Mouse (Mus musculus): Measurements from ENCODE around the gene Proz. TPM values are rescaled to one million over a fixed set of nuclear protein-coding genes. Genes with fewer than 3 reads are reported as not detected.

Gene Proz
- polyA plus RNA-seq, 1 experiment: 1.0 TPM

- WGBS: 76% methylated on average over 10 of the region's 10 CpGs
- Histone ChIP-seq H3K36me3 (ENCODE audit: control insufficient read depth, insufficient read depth, low read length) (no peaks in the 10 kb centered on the region), H3K27ac (ENCODE audit: control insufficient read depth, insufficient read depth, low read length) (no peak overlapping the region), H3K27me3 (ENCODE audit: control insufficient read depth, insufficient read depth, low read length) (no peaks in the 10 kb centered on the region), H3K4me3 (ENCODE audit: control insufficient read depth, insufficient read depth, low read length) (no peak overlapping the region), H3K4me1 (replicated peaks; ENCODE audit: control insufficient read depth, insufficient read depth, low read length) (no peaks in the 10 kb centered on the region)
- TF ChIP-seq POLR2A (IDR thresholded peaks at IDR 0.05; ENCODE audit: control insufficient read depth, extremely low read depth, insufficient read depth, low read length, poor library complexity): no peak
- DNase-seq: no peak
Measured at GRCm38 (mm10) chr8:13036346-13036812, 24.3 kb upstream of the Proz start.

- Histone ChIP-seq H3K4me3 (ENCODE audit: control insufficient read depth, insufficient read depth, low read length) (no peak within 1 kb of the TSS), H3K4me1 (replicated peaks; ENCODE audit: control insufficient read depth, insufficient read depth, low read length) (no peaks in the 10 kb centered on the region), H3K36me3 (ENCODE audit: control insufficient read depth, insufficient read depth, low read length) (no peaks in the 10 kb centered on the region), H3K27ac (ENCODE audit: control insufficient read depth, insufficient read depth, low read length) (no peak within 1 kb of the TSS), H3K27me3 (ENCODE audit: control insufficient read depth, insufficient read depth, low read length) (no peaks in the 10 kb centered on the region)
- DNase-seq: no peak
- TF ChIP-seq CTCF (IDR thresholded peaks at IDR 0.05; ENCODE audit: borderline replicate concordance, control insufficient read depth, extremely low read depth, insufficient read depth, low read length, poor library complexity) (no peak), POLR2A (IDR thresholded peaks at IDR 0.05; ENCODE audit: control insufficient read depth, extremely low read depth, insufficient read depth, low read length, poor library complexity) (no peak)
- WGBS: 92% methylated on average over 7 of the region's 7 CpGs
Measured at GRCm38 (mm10) chr8:13037015-13037414, 23.7 kb upstream of the Proz start, which contains the start of gene F10. Gene F10, plus strand, starts transcription at chr8:13037308.

DNA sequence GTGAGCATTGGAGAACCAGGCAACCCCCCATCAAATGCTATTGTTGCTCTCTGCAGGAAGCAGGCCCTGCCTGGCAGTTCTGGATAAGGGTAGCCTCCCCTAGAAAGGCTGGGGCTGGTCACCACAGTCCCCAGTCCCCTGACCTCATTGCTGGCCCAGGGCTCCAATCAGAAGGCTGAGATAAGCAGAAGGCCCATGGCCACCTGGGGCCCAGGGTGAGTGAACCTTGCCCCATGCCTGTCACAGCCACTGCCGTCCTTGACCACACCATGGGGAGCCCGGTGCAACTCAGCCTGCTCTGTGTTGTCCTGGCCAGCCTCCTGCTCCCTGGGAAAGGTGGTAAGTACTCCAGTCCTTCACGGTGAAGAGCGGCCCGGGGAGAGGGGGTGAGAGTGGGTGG is 23.1 kb upstream of the Proz start:
- H3K4me3 ChIP-seq (ENCODE audit: control insufficient read depth, insufficient read depth, low read length): no peak overlapping the region
- 91% methylated on average over 5 of the region's 5 CpGs for WGBS
- no peaks in the 10 kb centered on the region for H3K36me3 ChIP-seq (ENCODE audit: control insufficient read depth, insufficient read depth, low read length)
- DNase-seq: no peak
- H3K27me3 ChIP-seq (ENCODE audit: control insufficient read depth, insufficient read depth, low read length): no peaks in the 10 kb centered on the region
- H3K4me1 ChIP-seq (replicated peaks; ENCODE audit: control insufficient read depth, insufficient read depth, low read length): no peaks in the 10 kb centered on the region
- no peak for TF ChIP-seq CTCF (IDR thresholded peaks at IDR 0.05; ENCODE audit: borderline replicate concordance, control insufficient read depth, extremely low read depth, insufficient read depth, low read length, poor library complexity)
- TF ChIP-seq POLR2A (IDR thresholded peaks at IDR 0.05; ENCODE audit: control insufficient read depth, extremely low read depth, insufficient read depth, low read length, poor library complexity): no peak
- H3K27ac ChIP-seq (ENCODE audit: control insufficient read depth, insufficient read depth, low read length): no peak overlapping the region

DNA sequence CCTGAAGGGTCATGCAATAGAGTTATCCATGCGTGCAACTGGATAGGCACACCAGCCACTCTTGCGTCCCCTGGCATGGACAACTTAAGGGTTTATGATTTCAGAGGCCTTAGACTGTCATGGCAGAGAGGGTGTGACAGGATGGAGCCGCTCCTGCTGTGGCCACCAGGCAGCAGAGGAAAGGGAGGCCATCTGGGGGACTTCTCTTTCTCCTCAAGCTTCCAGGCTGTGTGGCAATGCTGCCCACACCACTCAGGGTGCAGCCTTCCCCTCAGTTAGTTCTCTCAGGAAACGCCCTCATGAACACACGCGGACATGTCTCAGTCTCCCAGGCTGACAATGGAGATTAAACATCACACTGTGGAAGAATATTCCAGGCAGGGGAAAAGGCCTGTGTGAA is 21.7 kb upstream of the Proz start:
- Histone ChIP-seq H3K27me3 (ENCODE audit: control insufficient read depth, insufficient read depth, low read length) (no peaks in the 10 kb centered on the region), H3K27ac (ENCODE audit: control insufficient read depth, insufficient read depth, low read length) (no peak overlapping the region), H3K4me3 (ENCODE audit: control insufficient read depth, insufficient read depth, low read length) (no peak overlapping the region), H3K4me1 (replicated peaks; ENCODE audit: control insufficient read depth, insufficient read depth, low read length) (no peaks in the 10 kb centered on the region), H3K36me3 (ENCODE audit: control insufficient read depth, insufficient read depth, low read length) (no peaks in the 10 kb centered on the region)
- TF ChIP-seq POLR2A (IDR thresholded peaks at IDR 0.05; ENCODE audit: control insufficient read depth, extremely low read depth, insufficient read depth, low read length, poor library complexity) (no peak), CTCF (IDR thresholded peaks at IDR 0.05; ENCODE audit: borderline replicate concordance, control insufficient read depth, extremely low read depth, insufficient read depth, low read length, poor library complexity) (no peak)
- WGBS: 59% methylated on average over 6 of the region's 6 CpGs
- DNase-seq: no peak

- Histone ChIP-seq H3K36me3 (ENCODE audit: control insufficient read depth, insufficient read depth, low read length) (no peaks in the 10 kb centered on the region), H3K27me3 (ENCODE audit: control insufficient read depth, insufficient read depth, low read length) (no peaks in the 10 kb centered on the region), H3K4me1 (replicated peaks; ENCODE audit: control insufficient read depth, insufficient read depth, low read length) (no peaks in the 10 kb centered on the region), H3K27ac (ENCODE audit: control insufficient read depth, insufficient read depth, low read length) (no peak overlapping the region), H3K4me3 (ENCODE audit: control insufficient read depth, insufficient read depth, low read length) (no peak overlapping the region)
- DNase-seq: no peak
- TF ChIP-seq POLR2A (IDR thresholded peaks at IDR 0.05; ENCODE audit: control insufficient read depth, extremely low read depth, insufficient read depth, low read length, poor library complexity) (no peak), CTCF (IDR thresholded peaks at IDR 0.05; ENCODE audit: borderline replicate concordance, control insufficient read depth, extremely low read depth, insufficient read depth, low read length, poor library complexity) (no peak)
- 9% methylated on average over 4 of the region's 4 CpGs for WGBS
Measured at GRCm38 (mm10) chr8:13041459-13041858, 19.3 kb upstream of the Proz start.

GRCm38 (mm10) chr8:13047652-13048051 is 13.1 kb upstream of the Proz start:
- Histone ChIP-seq H3K4me1 (replicated peaks; ENCODE audit: control insufficient read depth, insufficient read depth, low read length) (no peaks in the 10 kb centered on the region), H3K27me3 (ENCODE audit: control insufficient read depth, insufficient read depth, low read length) (no peaks in the 10 kb centered on the region), H3K4me3 (ENCODE audit: control insufficient read depth, insufficient read depth, low read length) (no peak overlapping the region), H3K27ac (ENCODE audit: control insufficient read depth, insufficient read depth, low read length) (no peak overlapping the region), H3K36me3 (ENCODE audit: control insufficient read depth, insufficient read depth, low read length) (no peaks in the 10 kb centered on the region)
- no peak for DNase-seq
- no peak for TF ChIP-seq POLR2A (IDR thresholded peaks at IDR 0.05; ENCODE audit: control insufficient read depth, extremely low read depth, insufficient read depth, low read length, poor library complexity)
- no peak for TF ChIP-seq CTCF (IDR thresholded peaks at IDR 0.05; ENCODE audit: borderline replicate concordance, control insufficient read depth, extremely low read depth, insufficient read depth, low read length, poor library complexity)
- 71% methylated on average over 5 of the region's 5 CpGs for WGBS

DNA sequence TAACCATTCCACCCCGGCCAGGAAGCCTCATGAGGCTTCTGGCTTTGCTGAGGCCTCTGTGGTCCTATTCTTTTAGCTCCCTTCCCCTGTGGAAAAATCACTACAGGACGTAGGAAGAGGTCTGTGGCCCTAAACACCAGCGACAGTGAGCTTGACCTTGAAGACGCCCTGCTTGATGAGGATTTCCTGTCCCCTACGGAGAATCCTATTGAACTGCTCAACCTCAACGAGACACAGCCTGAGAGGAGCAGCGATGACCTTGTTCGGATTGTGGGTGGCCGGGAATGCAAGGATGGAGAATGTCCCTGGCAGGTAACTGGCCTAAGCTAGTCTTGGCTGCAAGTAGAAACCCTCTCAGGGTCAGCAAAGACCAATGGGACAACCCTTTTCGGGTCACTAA is 10.2 kb upstream of the Proz start:
- Histone ChIP-seq H3K4me3 (ENCODE audit: control insufficient read depth, insufficient read depth, low read length) (no peak overlapping the region), H3K4me1 (replicated peaks; ENCODE audit: control insufficient read depth, insufficient read depth, low read length) (no peaks in the 10 kb centered on the region), H3K27ac (ENCODE audit: control insufficient read depth, insufficient read depth, low read length) (no peak overlapping the region), H3K27me3 (ENCODE audit: control insufficient read depth, insufficient read depth, low read length) (no peaks in the 10 kb centered on the region), H3K36me3 (ENCODE audit: control insufficient read depth, insufficient read depth, low read length) (no peaks in the 10 kb centered on the region)
- no peak for DNase-seq
- TF ChIP-seq CTCF (IDR thresholded peaks at IDR 0.05; ENCODE audit: borderline replicate concordance, control insufficient read depth, extremely low read depth, insufficient read depth, low read length, poor library complexity) (no peak), POLR2A (IDR thresholded peaks at IDR 0.05; ENCODE audit: control insufficient read depth, extremely low read depth, insufficient read depth, low read length, poor library complexity) (no peak)
- WGBS: 92% methylated on average over 10 of the region's 10 CpGs
